Mouse (Mus musculus) cerebral cortex, adult 2 months (tissue): ENCODE measurements around the gene Insl3.

Source experiments
- WGBS: fragments of 180-500 bp; shearing (Covaris S2); methylation state at CpG from one replicate; pipeline ENCODE4 v1.1.7; 2018; 5-methylcytosine and 5-hydroxymethylcytosine counted together

Insl3 gene

GRCm38 (mm10) chr8:71709800-71710446 is 20.9 kb downstream of the Insl3 start:
- WGBS: 19% methylated on average over 25 of the region's 25 CpGs

- WGBS: 55% methylated on average over 2 of the region's 2 CpGs
These were observed 22.6 kb downstream of the Insl3 start for GRCm38 (mm10) chr8:71711574-71711973.

- WGBS: 58% methylated on average over 8 of the region's 8 CpGs
These were observed 26.5 kb downstream of the Insl3 start for GRCm38 (mm10) chr8:71715531-71715930.

- 75% methylated on average over 13 of the region's 13 CpGs for WGBS
These were observed 27.6 kb downstream of the Insl3 start for GRCm38 (mm10) chr8:71716561-71717053.

GRCm38 (mm10) chr8:71717096-71717495 is 28.1 kb downstream of the Insl3 start:
- WGBS: 74% methylated on average over 12 of the region's 12 CpGs

- WGBS: 43% methylated on average over 3 of the region's 3 CpGs
These were observed 29.2 kb downstream of the Insl3 start for GRCm38 (mm10) chr8:71718252-71718651.

GRCm38 (mm10) chr8:71719218-71719617 is 30.2 kb downstream of the Insl3 start:
- 24% methylated on average over 4 of the region's 4 CpGs for WGBS

- WGBS: 21% methylated on average over 7 of the region's 7 CpGs
These were observed 31.0 kb downstream of the Insl3 start for GRCm38 (mm10) chr8:71719928-71720457.

GRCm38 (mm10) chr8:71723047-71723551 is 34.1 kb downstream of the Insl3 start:
- WGBS: 76% methylated on average over 14 of the region's 14 CpGs

- 81% methylated on average over 4 of the region's 4 CpGs for WGBS
These were observed 35.4 kb downstream of the Insl3 start for GRCm38 (mm10) chr8:71724389-71724788.

GRCm38 (mm10) chr8:71725122-71725924 is 36.3 kb downstream of the Insl3 start, which contains the start of gene Fcho1:
Gene Fcho1, minus strand, starts transcription at chr8:71725716.
- 1% methylated on average over 54 of the region's 54 CpGs for WGBS

- WGBS: 5% methylated on average over 21 of the region's 21 CpGs
These were observed 39.3 kb downstream of the Insl3 start for GRCm38 (mm10) chr8:71728240-71728785.

- WGBS: 3% methylated on average over 14 of the region's 16 CpGs
These were observed 40.0 kb downstream of the Insl3 start for GRCm38 (mm10) chr8:71728826-71729620.

GRCm38 (mm10) chr8:71731652-71732230 is 42.7 kb downstream of the Insl3 start:
- 59% methylated on average over 3 of the region's 3 CpGs for WGBS
